Mouse (Mus musculus) hindbrain, embryonic 16.5 days (tissue): ENCODE results near the gene Tnk2. TPM values are rescaled to one million over a fixed set of nuclear protein-coding genes. Genes with fewer than 3 reads are reported as not detected.

Experiments
- ATAC-seq: fragments of 200-750 bp; cut with Nextera tagmentation; 2 replicates; pipeline ENCODE4 v1.8.0; 2017; ENCODE audit warnings: moderate TSS enrichment, moderate library complexity
- H3K27ac ChIP-seq: fragments of 300-500 bp; sonication (generic); 2 replicates; pipeline ENCODE4 v1.5.1; 2014; ENCODE audit warnings: low read depth, mild to moderate bottlenecking, control low read depth, low read length, moderate library complexity
- H3K27me3 ChIP-seq: fragments of 300-500 bp; sonication (generic); replicated peaks from 2 replicates; pipeline ENCODE4 v1.6.1; 2014; ENCODE audit warnings: low read length; ENCODE audit not compliant: control insufficient read depth, insufficient read depth
- H3K36me3 ChIP-seq: fragments of 300-500 bp; sonication (generic); 2 replicates; pipeline ENCODE4 v1.6.1; 2014; ENCODE audit warnings: mild to moderate bottlenecking, low read length, moderate library complexity, mixed read lengths; ENCODE audit not compliant: control insufficient read depth, insufficient read depth
- H3K4me1 ChIP-seq: fragments of 300-500 bp; sonication (generic); 2 replicates; pipeline ENCODE4 v1.6.1; 2014; ENCODE audit warnings: low read depth, low read length; ENCODE audit not compliant: control insufficient read depth, insufficient read depth
- H3K4me2 ChIP-seq: fragments of 300-500 bp; sonication (generic); 2 replicates; pipeline ENCODE4 v1.6.1; 2014; ENCODE audit warnings: mild to moderate bottlenecking, low read length, control low read depth, moderate library complexity
- H3K4me3 ChIP-seq: fragments of 300-500 bp; sonication (generic); 2 replicates; pipeline ENCODE4 v1.5.1; 2014; ENCODE audit warnings: mild to moderate bottlenecking, low read length, control low read depth, moderate library complexity
- H3K9ac ChIP-seq: fragments of 300-500 bp; sonication (generic); 2 replicates; pipeline ENCODE4 v1.6.1; 2014; ENCODE audit warnings: low read depth, mild to moderate bottlenecking, control low read depth, low read length, moderate library complexity
- H3K9me3 ChIP-seq: fragments of 300-500 bp; sonication (generic); 2 replicates; pipeline ENCODE4 v1.6.1; 2014; ENCODE audit warnings: mild to moderate bottlenecking, low read length, moderate library complexity; ENCODE audit not compliant: control insufficient read depth
- WGBS: fragments of 180-500 bp; shearing (Covaris S2); extraction: QIAGEN DNeasy Blood & Tissue Kit; methylation state at CpG from one replicate; pipeline ENCODE4 v1.1.7; 2014; 5-methylcytosine and 5-hydroxymethylcytosine counted together
- polyA plus RNA-seq: library from polyadenylated mRNA; unstranded; fragments of >200 nt; fragmentation: Nextera tagmentation; extraction: Ambion mirVana; gene quantifications from 2 replicates; pipeline ENCODE4 v1.2.1, GENCODE M21; 2015

The Tnk2 gene
- polyA plus RNA-seq, 1 experiment from 2014 or later, result 19.3 TPM

- Histone ChIP-seq H3K4me3 (no peak overlapping the region), H3K9me3 (no peaks in the 10 kb centered on the region), H3K4me2 (no peak overlapping the region), H3K9ac (no peak overlapping the region), H3K27me3 (no peaks in the 10 kb centered on the region), H3K27ac (no peak overlapping the region), H3K4me1 (no peaks in the 10 kb centered on the region), H3K36me3 (no peaks in the 10 kb centered on the region)
- WGBS, result 46% methylated on average over 7 of the region's 7 CpGs
- no peak for ATAC-seq
Measured at GRCm38 (mm10) chr16:32696841-32697464, 53.3 kb downstream of the Tnk2 start.

GRCm38 (mm10) chr16:32697665-32698446 lies 54.2 kb downstream of the Tnk2 start:
- no peaks in the 10 kb centered on the region for H3K27me3 ChIP-seq
- H3K36me3 ChIP-seq, result no peaks in the 10 kb centered on the region
- no peaks in the 10 kb centered on the region for H3K9me3 ChIP-seq
- no peaks in the 10 kb centered on the region for H3K4me1 ChIP-seq
- ATAC-seq, result no peak
- no peak overlapping the region for H3K9ac ChIP-seq
- H3K4me2 ChIP-seq, result no peak overlapping the region
- no peak overlapping the region for H3K4me3 ChIP-seq
- 85% methylated on average over 22 of the region's 22 CpGs for WGBS
- no peak overlapping the region for H3K27ac ChIP-seq

GRCm38 (mm10) chr16:32698550-32698949 lies 54.9 kb downstream of the Tnk2 start:
- no peaks in the 10 kb centered on the region for H3K36me3 ChIP-seq
- no peak overlapping the region for H3K4me3 ChIP-seq
- H3K27me3 ChIP-seq, result no peaks in the 10 kb centered on the region
- no peaks in the 10 kb centered on the region for H3K4me1 ChIP-seq
- no peak overlapping the region for H3K9ac ChIP-seq
- no peak overlapping the region for H3K4me2 ChIP-seq
- WGBS, result 39% methylated on average over 7 of the region's 7 CpGs
- H3K9me3 ChIP-seq, result no peaks in the 10 kb centered on the region
- no peak overlapping the region for H3K27ac ChIP-seq
- ATAC-seq, result no peak

GRCm38 (mm10) chr16:32703312-32703912 lies 59.7 kb downstream of the Tnk2 start:
- Histone ChIP-seq H3K27ac (no peak overlapping the region), H3K36me3 (no peaks in the 10 kb centered on the region), H3K4me2 (no peak overlapping the region), H3K9ac (no peak overlapping the region), H3K4me1 (no peaks in the 10 kb centered on the region), H3K27me3 (no peaks in the 10 kb centered on the region), H3K4me3 (no peak overlapping the region), H3K9me3 (no peaks in the 10 kb centered on the region)
- ATAC-seq, result no peak
- 68% methylated on average over 9 of the region's 9 CpGs for WGBS

- H3K9me3 ChIP-seq, result no peaks in the 10 kb centered on the region
- H3K4me2 ChIP-seq, result no peak overlapping the region
- H3K4me3 ChIP-seq, result no peak overlapping the region
- H3K4me1 ChIP-seq, result no peaks in the 10 kb centered on the region
- no peak for ATAC-seq
- 98% methylated on average over 3 of the region's 3 CpGs for WGBS
- H3K9ac ChIP-seq, result no peak overlapping the region
- no peaks in the 10 kb centered on the region for H3K27me3 ChIP-seq
- H3K27ac ChIP-seq, result no peak overlapping the region
- no peaks in the 10 kb centered on the region for H3K36me3 ChIP-seq
Measured at GRCm38 (mm10) chr16:32705606-32706005, 61.9 kb downstream of the Tnk2 start.

GRCm38 (mm10) chr16:32707111-32707823 lies 63.6 kb downstream of the Tnk2 start:
- H3K4me1 ChIP-seq, result no peaks in the 10 kb centered on the region
- ATAC-seq, result no peak
- 69% methylated on average over 17 of the region's 17 CpGs for WGBS

GRCm38 (mm10) chr16:32707824-32708456 lies 64.3 kb downstream of the Tnk2 start:
- ATAC-seq, result no peak
- no peak overlapping the region for H3K4me3 ChIP-seq
- no peaks in the 10 kb centered on the region for H3K9me3 ChIP-seq
- H3K4me1 ChIP-seq, result no peaks in the 10 kb centered on the region
- no peak overlapping the region for H3K4me2 ChIP-seq
- no peak overlapping the region for H3K27ac ChIP-seq
- no peaks in the 10 kb centered on the region for H3K36me3 ChIP-seq
- no peaks in the 10 kb centered on the region for H3K27me3 ChIP-seq
- 75% methylated on average over 9 of the region's 9 CpGs for WGBS
- no peak overlapping the region for H3K9ac ChIP-seq

More at GRCm38 (mm10) chr16:32707111-32707823, 63.6 kb downstream of the Tnk2 start:
- Histone ChIP-seq H3K4me3 (no peak overlapping the region), H3K9ac (no peak overlapping the region), H3K36me3 (no peaks in the 10 kb centered on the region), H3K9me3 (no peaks in the 10 kb centered on the region), H3K4me2 (no peak overlapping the region), H3K27ac (no peak overlapping the region), H3K27me3 (no peaks in the 10 kb centered on the region)

- Histone ChIP-seq H3K4me2 (no peak overlapping the region), H3K27ac (no peak overlapping the region), H3K27me3 (no peaks in the 10 kb centered on the region), H3K4me3 (no peak overlapping the region), H3K36me3 (no peaks in the 10 kb centered on the region), H3K9ac (no peak overlapping the region), H3K4me1 (no peaks in the 10 kb centered on the region), H3K9me3 (no peaks in the 10 kb centered on the region)
- 83% methylated on average over 10 of the region's 10 CpGs for WGBS
- ATAC-seq, result no peak
Measured at GRCm38 (mm10) chr16:32708457-32709033, 64.9 kb downstream of the Tnk2 start.
